Mouse (Mus musculus) liver, postnatal 0 days (tissue): ENCODE data around the gene P4hb. TPM values are rescaled to one million over a fixed set of nuclear protein-coding genes. Genes with fewer than 3 reads are reported as not detected.
"Not testable (repeated sequence)": the region's sequence is repeated elsewhere in the genome, so short reads cannot be mapped to it uniquely, and the experiment has no call there.

Experiments used
- ATAC-seq: fragments of 200-750 bp; cut with Nextera tagmentation; 2 replicates; pipeline ENCODE4 v1.8.0; 2017; ENCODE audit warnings: mild to moderate bottlenecking, moderate library complexity
- DNase-seq: peaks from one replicate; pipeline ENCODE4 v3.0.0-alpha.2; 2016
- H3K27ac ChIP-seq: fragments of 300-500 bp; sonication (generic); 2 replicates; pipeline ENCODE4 v1.5.1; 2014; ENCODE audit warnings: antibody characterized with exemption, moderate library complexity, mild to moderate bottlenecking, low read depth
- H3K27me3 ChIP-seq: fragments of 300-500 bp; sonication (generic); 2 replicates; pipeline ENCODE4 v1.6.1; 2014; ENCODE audit warnings: low read length, control low read depth, mixed read lengths; ENCODE audit not compliant: insufficient read depth
- H3K36me3 ChIP-seq: fragments of 300-500 bp; sonication (generic); replicated peaks from 2 replicates; pipeline ENCODE4 v1.6.1; 2014; ENCODE audit warnings: mild to moderate bottlenecking, control low read depth, low read length, moderate library complexity, mixed read lengths; ENCODE audit not compliant: insufficient read depth
- H3K4me1 ChIP-seq: fragments of 300-500 bp; sonication (generic); 2 replicates; pipeline ENCODE4 v1.6.1; 2014; ENCODE audit warnings: antibody characterized with exemption, mild to moderate bottlenecking, control low read depth; ENCODE audit not compliant: insufficient read depth
- H3K4me2 ChIP-seq: fragments of 300-500 bp; sonication (generic); 2 replicates; pipeline ENCODE4 v1.6.1; 2014; ENCODE audit warnings: low read depth, mild to moderate bottlenecking, low read length, moderate library complexity, mixed read lengths
- H3K4me3 ChIP-seq: fragments of 300-500 bp; sonication (generic); 2 replicates; pipeline ENCODE4 v1.5.1; 2014; ENCODE audit warnings: low read depth, low read length
- H3K9ac ChIP-seq: fragments of 300-500 bp; sonication (generic); replicated peaks from 2 replicates; pipeline ENCODE4 v1.6.1; 2014; ENCODE audit warnings: mild to moderate bottlenecking, moderate library complexity
- H3K9me3 ChIP-seq: fragments of 300-500 bp; sonication (generic); 2 replicates; pipeline ENCODE4 v1.6.1; 2016; ENCODE audit warnings: mild to moderate bottlenecking, control low read depth, low read length, mixed read lengths
- CTCF ChIP-seq: sonication (generic); IDR thresholded peaks from 2 replicates; pipeline ENCODE4 v1.5.1; 2016; ENCODE audit warnings: antibody characterized with exemption, low read depth
- EP300 ChIP-seq: IDR thresholded peaks from 2 replicates; pipeline ENCODE4 v1.6.1; 2016; ENCODE audit warnings: antibody characterized with exemption, low read depth, mild to moderate bottlenecking
- WGBS: fragments of 180-500 bp; shearing (Covaris S2); extraction: QIAGEN DNeasy Blood & Tissue Kit; methylation state at CpG from one replicate; pipeline ENCODE4 v1.1.7; 2014; ENCODE audit not compliant: insufficient replicate concordance; 5-methylcytosine and 5-hydroxymethylcytosine counted together
- polyA plus RNA-seq: library from polyadenylated mRNA; unstranded; fragments of >200 nt; fragmentation: Nextera tagmentation; extraction: Ambion mirVana; gene quantifications from 2 replicates; pipeline ENCODE4 v1.2.1, GENCODE M21; 2015

P4hb gene
- polyA plus RNA-seq, 1 experiment from 2014 or later = 697 TPM

DNA sequence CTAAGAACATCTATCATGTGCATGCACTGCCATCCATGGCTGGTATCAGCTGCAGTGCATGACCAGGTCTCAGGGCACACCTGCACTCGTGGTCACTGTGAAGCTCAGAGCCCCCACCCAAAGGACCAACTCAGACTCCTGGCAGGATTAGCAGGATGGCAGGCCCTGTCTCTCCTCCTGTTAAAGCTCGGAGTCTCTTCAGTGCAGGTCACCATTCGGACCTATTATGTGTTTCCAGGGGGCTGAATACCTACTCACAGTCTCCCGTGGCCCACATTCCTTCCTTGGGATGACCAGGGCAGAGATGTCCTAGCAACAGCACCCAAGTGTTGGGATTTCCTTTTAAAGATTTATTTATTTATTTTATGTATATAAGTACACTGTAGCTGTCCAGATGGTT, 55.9 kb downstream of the P4hb start:
- DNase-seq = no peak
- WGBS = 77% methylated on average over 4 of the region's 4 CpGs
- no peak overlapping the region for H3K9ac ChIP-seq

DNA sequence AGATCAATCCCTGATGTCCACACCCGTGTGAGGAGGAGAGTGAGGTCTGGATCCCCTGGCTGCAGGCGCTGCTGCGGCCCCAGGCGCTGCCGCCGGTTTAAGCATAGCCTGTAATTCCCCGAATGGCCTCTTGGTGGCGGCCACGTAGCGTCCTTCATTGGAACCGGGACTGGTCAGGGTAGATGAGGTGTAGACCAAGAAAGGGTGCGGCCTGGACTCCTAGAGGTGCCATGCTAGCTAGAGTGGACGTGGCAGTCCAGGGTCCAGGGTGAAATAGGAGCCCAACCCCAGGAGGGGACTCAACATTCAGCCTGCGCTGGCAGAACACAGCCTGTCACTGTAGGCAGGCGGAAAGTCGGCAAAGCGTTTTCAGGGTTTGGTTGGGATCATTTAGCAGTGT, 57.4 kb downstream of the P4hb start:
- ATAC-seq = peak; percentile 78
- H3K4me1 ChIP-seq = peaks cover 19% of the 10 kb centered on the region
- WGBS = 21% methylated on average over 17 of the region's 17 CpGs
- no peaks in the 10 kb centered on the region for H3K36me3 ChIP-seq
- peak overlapping the region; percentile 34; the same call in 1 of the 2 replicates for H3K27ac ChIP-seq
- DNase-seq = peak; percentile 91
- H3K27me3 ChIP-seq = no peaks in the 10 kb centered on the region
- TF ChIP-seq CTCF (peak; percentile 99), EP300 (peak; percentile 61; the same call in 1 of the 2 replicates)
- no peak overlapping the region for H3K4me3 ChIP-seq
- no peak overlapping the region for H3K4me2 ChIP-seq
- no peak overlapping the region; the same call in 1 of the 2 replicates for H3K9ac ChIP-seq
- no peaks in the 10 kb centered on the region for H3K9me3 ChIP-seq

More for the DNA sequence above, 55.9 kb downstream of the P4hb start:
- no peak for TF ChIP-seq CTCF
- TF ChIP-seq EP300 = no peak
- ATAC-seq = no peak
- H3K27me3 ChIP-seq = no peaks in the 10 kb centered on the region
- no peak overlapping the region for H3K4me2 ChIP-seq
- H3K4me1 ChIP-seq = peaks cover 18% of the 10 kb centered on the region
- H3K36me3 ChIP-seq = no peaks in the 10 kb centered on the region
- H3K4me3 ChIP-seq = no peak overlapping the region
- no peaks in the 10 kb centered on the region for H3K9me3 ChIP-seq
- H3K27ac ChIP-seq = no peak overlapping the region

DNA sequence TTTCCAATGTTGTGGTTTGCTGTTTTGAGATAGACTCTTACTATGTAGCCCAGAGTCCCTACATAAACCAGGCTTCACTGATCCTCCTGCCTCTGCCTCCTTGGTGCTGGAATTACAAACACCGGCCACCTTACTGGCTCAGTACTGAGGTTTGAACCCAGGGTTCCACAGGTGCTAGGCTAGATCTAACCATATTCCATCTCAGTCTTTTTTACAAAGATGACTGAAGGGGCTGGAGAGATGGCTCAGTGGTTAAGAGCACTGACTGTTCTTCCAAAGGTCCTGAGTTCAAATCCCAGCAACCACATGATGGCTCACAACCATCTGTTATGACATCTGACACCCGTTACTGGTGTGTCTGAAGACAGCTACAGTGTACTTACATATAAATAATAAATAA, 58.8 kb downstream of the P4hb start:
- H3K4me2 ChIP-seq, H3K27ac ChIP-seq, ATAC-seq, H3K9ac ChIP-seq, H3K9me3 ChIP-seq, DNase-seq, H3K27me3 ChIP-seq, H3K36me3 ChIP-seq, H3K4me3 ChIP-seq: not testable (repeated sequence)
- WGBS = 86% methylated on average over 2 of the region's 2 CpGs
- peaks cover 28% of the 10 kb centered on the region for H3K4me1 ChIP-seq

DNA sequence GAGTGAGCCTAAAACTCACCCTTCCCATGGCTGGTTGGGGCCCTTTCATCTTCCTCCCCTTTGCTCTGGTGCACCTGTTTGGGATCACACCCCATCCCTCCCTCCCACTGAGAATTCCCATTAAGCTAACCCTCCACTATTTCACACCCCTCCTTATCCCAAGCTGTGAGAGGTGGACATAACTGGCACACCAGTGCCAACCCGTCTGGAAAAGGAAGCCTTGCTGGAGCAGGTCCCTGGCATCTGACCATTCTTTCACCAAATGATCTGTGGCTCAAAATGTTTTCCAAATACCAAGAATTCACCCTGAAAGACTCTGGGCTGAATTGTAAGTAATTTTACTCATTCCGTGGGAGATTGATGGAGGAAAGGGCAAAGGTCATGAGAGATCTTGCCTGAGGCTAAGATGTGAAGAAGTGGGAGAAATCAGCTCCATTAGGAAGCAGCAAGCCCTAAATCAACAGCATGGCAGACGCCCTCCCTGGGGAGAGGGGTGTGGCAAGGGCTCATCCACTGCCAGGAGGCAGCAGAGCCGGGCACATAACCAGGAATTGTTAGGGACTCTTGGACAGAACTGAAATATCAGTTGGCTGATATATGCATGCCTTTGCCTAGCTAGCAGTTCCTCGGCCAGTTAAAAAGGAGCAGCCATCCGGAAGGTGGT, 60.1 kb downstream of the P4hb start:
- no peak for ATAC-seq
- Histone ChIP-seq H3K27ac (no peak overlapping the region), H3K27me3 (no peaks in the 10 kb centered on the region), H3K36me3 (no peaks in the 10 kb centered on the region), H3K4me1 (peaks cover 19% of the 10 kb centered on the region), H3K9me3 (no peaks in the 10 kb centered on the region), H3K9ac (no peak overlapping the region), H3K4me3 (no peak overlapping the region), H3K4me2 (no peak overlapping the region)
- TF ChIP-seq EP300 (no peak), CTCF (no peak)
- WGBS = 68% methylated on average over 6 of the region's 6 CpGs
- DNase-seq = no peak

DNA sequence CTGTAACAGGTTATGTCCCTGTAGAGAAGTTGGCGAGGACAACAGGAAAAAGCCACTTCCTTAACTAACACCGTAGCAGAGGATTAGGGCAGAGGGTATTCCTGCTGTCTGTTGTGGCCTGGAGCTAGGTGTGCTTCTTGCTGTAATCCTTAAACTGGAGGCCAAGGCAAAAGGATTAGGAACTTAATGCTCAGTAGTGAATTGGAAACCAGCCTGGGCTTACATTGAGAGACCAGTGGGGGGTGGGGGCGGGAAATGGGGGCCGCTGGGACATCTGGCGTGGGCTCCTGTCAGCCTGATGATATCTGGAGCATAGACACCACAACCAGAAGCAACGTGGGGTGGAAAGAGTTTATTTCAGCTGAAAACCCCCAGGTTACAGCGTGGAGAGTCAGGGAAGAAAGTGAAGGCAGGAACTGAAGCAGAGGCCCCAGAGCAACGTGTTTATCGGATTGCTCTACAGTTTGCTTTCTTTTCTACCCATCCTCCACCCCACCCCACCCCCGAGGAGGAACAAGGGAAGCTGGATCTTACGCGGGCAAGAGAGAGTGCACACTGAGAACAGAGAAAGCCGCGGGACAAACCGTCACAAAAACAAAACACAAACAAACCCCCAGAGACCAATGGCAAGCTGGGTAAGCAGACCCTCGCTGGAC, 62.5 kb downstream of the P4hb start:
- TF ChIP-seq CTCF (no peak), EP300 (no peak)
- peak overlapping the region; percentile 67 for H3K9ac ChIP-seq
- no peaks in the 10 kb centered on the region for H3K36me3 ChIP-seq
- H3K27me3 ChIP-seq = no peaks in the 10 kb centered on the region
- H3K4me3 ChIP-seq = peak overlapping the region; percentile 36
- peak overlapping the region; percentile 77 for H3K27ac ChIP-seq
- H3K4me2 ChIP-seq = peak overlapping the region; percentile 70
- H3K4me1 ChIP-seq = peaks cover 14% of the 10 kb centered on the region
- DNase-seq (peak; percentile 71), ATAC-seq (peak; percentile 69)
- H3K9me3 ChIP-seq = no peaks in the 10 kb centered on the region
- 4% methylated on average over 16 of the region's 16 CpGs for WGBS

Other genes with a start within 250 kb of the P4hb start
- 463 and 498 TPM in 2 replicates for gene Actg1, start 224.7 kb downstream of the P4hb start, polyA plus RNA-seq
- gene Fscn2, start 211.7 kb downstream of the P4hb start, polyA plus RNA-seq = not detected in 2 replicates
- gene Faap100, start 194.5 kb downstream of the P4hb start, polyA plus RNA-seq = 5.5 and 5.8 TPM in 2 replicates
- 12.5 and 12.8 TPM in 2 replicates for gene Nploc4, start 135.5 kb downstream of the P4hb start, polyA plus RNA-seq
- not detected in 2 replicates for gene Tspan10, start 130.6 kb downstream of the P4hb start, polyA plus RNA-seq
- gene Pde6g, start 119.8 kb downstream of the P4hb start, polyA plus RNA-seq = 0.20 TPM in 1 of 2 replicates, not detected in the other
- gene Oxld1, start 115.2 kb downstream of the P4hb start, polyA plus RNA-seq = 18.9 and 19.0 TPM in 2 replicates
- 9.0 and 11.7 TPM in 2 replicates for gene Ccdc137, start 115.1 kb downstream of the P4hb start, polyA plus RNA-seq
- gene Arl16, start 105.6 kb downstream of the P4hb start, polyA plus RNA-seq = 11.9 and 13.5 TPM in 2 replicates
- gene Mrpl12, start 88.6 kb downstream of the P4hb start, polyA plus RNA-seq = 133 and 139 TPM in 2 replicates
- 96.7 and 99.7 TPM in 2 replicates for gene Slc25a10, start 81.4 kb downstream of the P4hb start, polyA plus RNA-seq
- gene Gcgr, start 42.6 kb downstream of the P4hb start, polyA plus RNA-seq = 58.5 and 66.9 TPM in 2 replicates
- 59.2 and 61.0 TPM in 2 replicates for gene Mcrip1, start 23.5 kb downstream of the P4hb start, polyA plus RNA-seq
- 0.19 and 1.5 TPM in 2 replicates for gene Ppp1r27, start 22.1 kb downstream of the P4hb start, polyA plus RNA-seq
- 148 and 156 TPM in 2 replicates for gene Arhgdia, start 8.4 kb upstream of the P4hb start, polyA plus RNA-seq
- gene Alyref, start 25.1 kb upstream of the P4hb start, polyA plus RNA-seq = 162 and 168 TPM in 2 replicates
- gene Anapc11, start 25.2 kb upstream of the P4hb start, polyA plus RNA-seq = 46.1 and 47.5 TPM in 2 replicates
- gene Npb, start 35.2 kb upstream of the P4hb start, polyA plus RNA-seq = 20.9 and 22.2 TPM in 2 replicates
- 217 and 222 TPM in 2 replicates for gene Pcyt2, start 44.7 kb upstream of the P4hb start, polyA plus RNA-seq
- gene Sirt7, start 52.0 kb upstream of the P4hb start, polyA plus RNA-seq = 34.3 TPM in 2 replicates
- 30.8 and 35.8 TPM in 2 replicates for gene Mafg, start 60.3 kb upstream of the P4hb start, polyA plus RNA-seq
- gene Pycr1, start 70.5 kb upstream of the P4hb start, polyA plus RNA-seq = 1.5 and 1.7 TPM in 2 replicates
- gene Myadml2, start 74.9 kb upstream of the P4hb start, polyA plus RNA-seq = 0.26 and 0.50 TPM in 2 replicates
- gene Notum, start 87.9 kb upstream of the P4hb start, polyA plus RNA-seq = 0.15 and 0.29 TPM in 2 replicates
- 56.8 and 57.1 TPM in 2 replicates for gene Aspscr1, start 99.7 kb upstream of the P4hb start, polyA plus RNA-seq
- gene Cenpx, start 140.5 kb upstream of the P4hb start, polyA plus RNA-seq = 81.0 and 88.0 TPM in 2 replicates
- gene Lrrc45, start 140.7 kb upstream of the P4hb start, polyA plus RNA-seq = 5.1 and 5.4 TPM in 2 replicates
- gene Rac3, start 148.2 kb upstream of the P4hb start, polyA plus RNA-seq = 0.36 and 0.38 TPM in 2 replicates
- gene Dcxr, start 154.0 kb upstream of the P4hb start, polyA plus RNA-seq = 118 and 141 TPM in 2 replicates
- 0.26 and 0.94 TPM in 2 replicates for gene Cbr2, start 158.9 kb upstream of the P4hb start, polyA plus RNA-seq
- gene Hmga1b, start 189.5 kb upstream of the P4hb start, polyA plus RNA-seq = 1.6 and 2.3 TPM in 2 replicates
- 6.2 and 6.3 TPM in 2 replicates for gene Rfng, start 211.0 kb upstream of the P4hb start, polyA plus RNA-seq
- 50.8 and 51.9 TPM in 2 replicates for gene Gps1, start 211.0 kb upstream of the P4hb start, polyA plus RNA-seq
- 43.8 and 46.8 TPM in 2 replicates for gene Dus1l, start 223.2 kb upstream of the P4hb start, polyA plus RNA-seq